In genomic region chr8:104442299-104443124, GRCm38 (mm10) we compare ENCODE assay signal across 8 mouse cellular contexts. TPM values are rescaled to one million over a fixed set of nuclear protein-coding genes. Genes with fewer than 3 reads are reported as not detected.
DNase-seq lines count a peak whose midpoint lies in the region; ATAC-seq and TF ChIP-seq lines count a peak whose summit lies in the region.

Dync1li2 (minus strand) TSS chr8:104443047.

- peak within 1 kb of the TSS; percentile 95 for H3K27ac ChIP-seq in brown adipose tissue, adult 24 weeks (replicated peaks; ENCODE audit: low read depth, low read length)
- H3K27ac ChIP-seq in heart, embryonic 14.5 days (replicated peaks in 1 of 2; ENCODE audit: control insufficient read depth in 1 of 2, insufficient read depth in 1 of 2, low read depth in 2 of 2, low read length in 2 of 2), result peak within 1 kb of the TSS; percentile 92 to 97
- H3K27ac ChIP-seq in liver, embryonic 14.5 days, result peak within 1 kb of the TSS; percentile 39
- H3K27ac ChIP-seq in neural tube, embryonic 11.5 days (ENCODE audit: low read depth, low read length), result peak within 1 kb of the TSS; percentile 89
- peak within 1 kb of the TSS; percentile 90 for H3K27ac ChIP-seq in stomach, postnatal 0 days (replicated peaks)

- peak within 1 kb of the TSS; percentile 93 for H3K4me3 ChIP-seq in brown adipose tissue, adult 24 weeks (ENCODE audit: insufficient read depth, low read depth, low read length)
- H3K4me3 ChIP-seq in heart, embryonic 14.5 days (ENCODE audit: control insufficient read depth in 1 of 2, insufficient read depth in 1 of 2, low read depth in 1 of 2, low read length in 2 of 2), result peak within 1 kb of the TSS; percentile 95 to 98
- H3K4me3 ChIP-seq in liver, embryonic 14.5 days (ENCODE audit: insufficient read depth in 1 of 2, low read depth in 2 of 2, low read length in 2 of 2), result peak within 1 kb of the TSS; percentile 86 to 93
- peak within 1 kb of the TSS; percentile 96 for H3K4me3 ChIP-seq in neural tube, embryonic 11.5 days (ENCODE audit: low read depth, low read length)
- H3K4me3 ChIP-seq in stomach, postnatal 0 days (ENCODE audit: low read depth, low read length), result peak within 1 kb of the TSS; percentile 84

- peak; percentile 78 for ATAC-seq in heart, embryonic 14.5 days (ENCODE audit: insufficient number of reproducible peaks, insufficient read depth, low FRiP score, low read depth)
- ATAC-seq in liver, embryonic 14.5 days (ENCODE audit: insufficient read depth), result peak; percentile 88
- peak; percentile 87 for ATAC-seq in neural tube, embryonic 11.5 days (ENCODE audit: insufficient read depth, low FRiP score, low TSS enrichment)
- peak; percentile 82 for ATAC-seq in stomach, postnatal 0 days (ENCODE audit: low FRiP score, low TSS enrichment)

- H3K36me3 ChIP-seq in heart, embryonic 14.5 days (ENCODE audit: control insufficient read depth, insufficient read depth, low read length), result peaks cover 35% of the 10 kb centered on the region
- peaks cover 18% of the 10 kb centered on the region for H3K36me3 ChIP-seq in liver, embryonic 14.5 days (replicated peaks; ENCODE audit: control insufficient read depth, insufficient read depth, low read depth)
- H3K36me3 ChIP-seq in neural tube, embryonic 11.5 days (ENCODE audit: control insufficient read depth, insufficient read depth, low read length), result peaks cover 6% of the 10 kb centered on the region
- H3K36me3 ChIP-seq in stomach, postnatal 0 days (ENCODE audit: control insufficient read depth, insufficient read depth, low read length), result peaks cover 21% of the 10 kb centered on the region

- H3K4me1 ChIP-seq in brown adipose tissue, adult 24 weeks (ENCODE audit: control insufficient read depth, insufficient read depth, insufficient read length, low read length), result peaks cover 3% of the 10 kb centered on the region
- peaks cover 3 to 14% of the 10 kb centered on the region in 2 experiments for H3K4me1 ChIP-seq in heart, embryonic 14.5 days (ENCODE audit: control insufficient read depth in 2 of 2, insufficient read depth in 2 of 2, low read length in 2 of 2)
- H3K4me1 ChIP-seq in liver, embryonic 14.5 days (replicated peaks; ENCODE audit: control insufficient read depth in 2 of 2, insufficient read depth in 2 of 2, low read length in 1 of 2), result peaks cover 7 to 11% of the 10 kb centered on the region in 2 experiments
- H3K4me1 ChIP-seq in neural tube, embryonic 11.5 days (ENCODE audit: control insufficient read depth, insufficient read depth, low read length), result peaks cover 9% of the 10 kb centered on the region
- peaks cover 2% of the 10 kb centered on the region; the same call in 1 of the 2 replicates for H3K4me1 ChIP-seq in stomach, postnatal 0 days (replicated peaks; ENCODE audit: control insufficient read depth, insufficient read depth)

- DNase-seq in CD4-positive, CD25-positive, alpha-beta regulatory T cell, adult 2 months (ENCODE audit: low read depth, low spot score), result peak; percentile 96
- DNase-seq in fibroblast of lung, adult 2 months (ENCODE audit: low read depth), result peak; percentile 65
- DNase-seq in kidney, postnatal 14 days, result peak; percentile 93
- DNase-seq in liver, embryonic 14.5 days (ENCODE audit: low read depth in 3 of 3, low spot score in 3 of 3), result peak; percentile 65 to 74 (median 70)
- peak; percentile 94 for DNase-seq in neural tube, embryonic 11.5 days (ENCODE audit: low spot score)
- DNase-seq in stomach, postnatal 0 days (ENCODE audit: low spot score), result peak; percentile 96

- H3K9me3 ChIP-seq in heart, embryonic 14.5 days (ENCODE audit: control insufficient read depth, low read length), result no peaks in the 10 kb centered on the region
- H3K9me3 ChIP-seq in liver, embryonic 14.5 days (ENCODE audit: control insufficient read depth, low read length), result no peaks in the 10 kb centered on the region
- H3K9me3 ChIP-seq in neural tube, embryonic 11.5 days (ENCODE audit: control insufficient read depth, low read length), result no peaks in the 10 kb centered on the region
- no peaks in the 10 kb centered on the region for H3K9me3 ChIP-seq in stomach, postnatal 0 days (ENCODE audit: control insufficient read depth, low read length)

- WGBS in heart, embryonic 14.5 days, result under 1% methylated on average over 75 of the region's 75 CpGs
- under 1% methylated on average over 75 of the region's 75 CpGs for WGBS in liver, embryonic 14.5 days (ENCODE audit: insufficient replicate concordance)
- whole genome bisulfite sequencing in neural tube, embryonic 11.5 days, result under 1% methylated on average over 75 of the region's 75 CpGs
- under 1% methylated on average over 66 of the region's 75 CpGs for WGBS in stomach, postnatal 0 days

- H3K4me2 ChIP-seq in heart, embryonic 14.5 days (ENCODE audit: low read length), result peak within 1 kb of the TSS; percentile 70
- peak within 1 kb of the TSS; percentile 94 for H3K4me2 ChIP-seq in liver, embryonic 14.5 days (ENCODE audit: low read depth)
- peak within 1 kb of the TSS; percentile 84 for H3K4me2 ChIP-seq in neural tube, embryonic 11.5 days (ENCODE audit: low read depth)
- H3K4me2 ChIP-seq in stomach, postnatal 0 days (replicated peaks; ENCODE audit: low read depth), result peak within 1 kb of the TSS; percentile 59

- peak within 1 kb of the TSS; percentile 95 for H3K9ac ChIP-seq in heart, embryonic 14.5 days (ENCODE audit: low read length)
- peak within 1 kb of the TSS; percentile 90 for H3K9ac ChIP-seq in liver, embryonic 14.5 days (replicated peaks)
- peak within 1 kb of the TSS; percentile 98 for H3K9ac ChIP-seq in neural tube, embryonic 11.5 days (ENCODE audit: low read length)
- peak within 1 kb of the TSS; percentile 81 for H3K9ac ChIP-seq in stomach, postnatal 0 days (ENCODE audit: low read length)

- TF ChIP-seq CTCF in liver, embryonic 14.5 days (IDR thresholded peaks at IDR 0.05; ENCODE audit: low read depth), result peak; percentile 95
- TF ChIP-seq CTCF in stomach, postnatal 0 days (IDR thresholded peaks at IDR 0.05; ENCODE audit: low read depth), result peak; percentile 94

- H3K27me3 ChIP-seq in heart, embryonic 14.5 days (ENCODE audit: control insufficient read depth, insufficient read depth, low read length), result no peaks in the 10 kb centered on the region
- H3K27me3 ChIP-seq in liver, embryonic 14.5 days (ENCODE audit: control insufficient read depth, insufficient read depth, low read length), result no peaks in the 10 kb centered on the region
- no peaks in the 10 kb centered on the region for H3K27me3 ChIP-seq in neural tube, embryonic 11.5 days (ENCODE audit: control insufficient read depth, insufficient read depth, low read length)
- no peaks in the 10 kb centered on the region for H3K27me3 ChIP-seq in stomach, postnatal 0 days (ENCODE audit: control insufficient read depth, insufficient read depth, low read length)

- TF ChIP-seq EP300 in liver, embryonic 14.5 days (IDR thresholded peaks at IDR 0.05; ENCODE audit: low read depth), result peak; percentile 23; the same call in 1 of the 2 replicates
- TF ChIP-seq EP300 in stomach, postnatal 0 days (optimal IDR thresholded peaks at IDR 0.05), result peak; percentile 95

RNA-seq across cellular contexts. Expression of gene Dync1li2, which starts in this region (rescaled TPM):
- polyA plus RNA-seq in brown adipose tissue, adult 24 weeks (2012; ENCODE audit: insufficient read depth, insufficient read length, missing spikeins), result 29.1 and 29.3 TPM in 2 replicates
- 55.0 and 57.0 TPM in 2 replicates for polyA plus RNA-seq in heart, embryonic 14.5 days (2014; fragmentation: Nextera tagmentation; extraction: Ambion mirVana)
- 5.8 and 9.4 TPM in 2 replicates for polyA plus RNA-seq in liver, embryonic 14.5 days (2012; rRNA removed)
- polyA plus RNA-seq in liver, embryonic 14.5 days (2014; fragmentation: Nextera tagmentation; extraction: Ambion mirVana), result 8.2 and 9.8 TPM in 2 replicates
- polyA plus RNA-seq in neural tube, embryonic 11.5 days (2014; fragmentation: Nextera tagmentation; extraction: Ambion mirVana), result 78.2 and 82.2 TPM in 2 replicates
- polyA plus RNA-seq in stomach, postnatal 0 days (2015; fragmentation: Nextera tagmentation; extraction: Ambion mirVana), result 31.9 and 33.0 TPM in 2 replicates

Comparison
In these comparisons a context has a peak if more than half of its experiments do, and no peak if none do; other contexts are left out.
1. Peak in every context shown above with its lines: DNase-seq, ATAC-seq, H3K4me3 ChIP-seq and H3K27ac ChIP-seq.
2. H3K27ac ChIP-seq: peak in every context shown above with its lines; median percentile 95 in brown adipose tissue, adult 24 weeks; 94 in heart, embryonic 14.5 days; 90 in stomach, postnatal 0 days; 89 in neural tube, embryonic 11.5 days; 39 in liver, embryonic 14.5 days.